Mouse (Mus musculus) liver, embryonic 16.5 days (tissue): Measurements from ENCODE around the gene Antxr2. TPM values are rescaled to one million over a fixed set of nuclear protein-coding genes. Genes with fewer than 3 reads are reported as not detected.

ENCODE experiments used
- ATAC-seq: fragments of 200-750 bp; cut with Nextera tagmentation; 2 replicates; pipeline ENCODE4 v1.8.0; 2017; ENCODE audit warnings: low read depth, mild to moderate bottlenecking, moderate number of reproducible peaks, moderate library complexity
- H3K27ac ChIP-seq: fragments of 300-500 bp; sonication (generic); 2 replicates; pipeline ENCODE4 v1.5.1; 2014; ENCODE audit warnings: mild to moderate bottlenecking, low read length
- H3K27me3 ChIP-seq: fragments of 300-500 bp; sonication (generic); 2 replicates; pipeline ENCODE4 v1.6.1; 2014; ENCODE audit warnings: low read depth, low read length, mixed read lengths; ENCODE audit not compliant: control insufficient read depth, insufficient read depth
- H3K36me3 ChIP-seq: fragments of 300-500 bp; sonication (generic); 2 replicates; pipeline ENCODE4 v1.6.1; 2014; ENCODE audit warnings: mild to moderate bottlenecking; ENCODE audit not compliant: control insufficient read depth, insufficient read depth
- H3K4me1 ChIP-seq: fragments of 300-500 bp; sonication (generic); 2 replicates; pipeline ENCODE4 v1.6.1; 2014; ENCODE audit warnings: low read depth, low read length, mixed read lengths; ENCODE audit not compliant: control insufficient read depth
- H3K4me2 ChIP-seq: fragments of 300-500 bp; sonication (generic); 2 replicates; pipeline ENCODE4 v1.6.1; 2014; ENCODE audit warnings: low read depth, low read length, mixed read lengths
- H3K4me3 ChIP-seq: fragments of 300-500 bp; sonication (generic); 2 replicates; pipeline ENCODE4 v1.5.1; 2014; ENCODE audit warnings: low read depth, mild to moderate bottlenecking, low read length
- H3K9ac ChIP-seq: fragments of 300-500 bp; sonication (generic); 2 replicates; pipeline ENCODE4 v1.6.1; 2014; ENCODE audit warnings: low read depth, low read length
- H3K9me3 ChIP-seq: fragments of 300-500 bp; sonication (generic); replicated peaks from 2 replicates; pipeline ENCODE4 v1.6.1; 2016; ENCODE audit warnings: low read length; ENCODE audit not compliant: control insufficient read depth
- WGBS: fragments of 180-500 bp; shearing (Covaris S2); extraction: QIAGEN DNeasy Blood & Tissue Kit; methylation state at CpG from one replicate; pipeline ENCODE4 v1.1.7; 2014; ENCODE audit not compliant: insufficient replicate concordance; 5-methylcytosine and 5-hydroxymethylcytosine counted together
- polyA plus RNA-seq: library from polyadenylated mRNA; unstranded; fragments of >200 nt; fragmentation: Nextera tagmentation; extraction: Ambion mirVana; gene quantifications from 2 replicates; pipeline ENCODE4 v1.2.1, GENCODE M21; 2015

The Antxr2 gene
- polyA plus RNA-seq, 1 experiment from 2014 or later, result 7.8 TPM

DNA sequence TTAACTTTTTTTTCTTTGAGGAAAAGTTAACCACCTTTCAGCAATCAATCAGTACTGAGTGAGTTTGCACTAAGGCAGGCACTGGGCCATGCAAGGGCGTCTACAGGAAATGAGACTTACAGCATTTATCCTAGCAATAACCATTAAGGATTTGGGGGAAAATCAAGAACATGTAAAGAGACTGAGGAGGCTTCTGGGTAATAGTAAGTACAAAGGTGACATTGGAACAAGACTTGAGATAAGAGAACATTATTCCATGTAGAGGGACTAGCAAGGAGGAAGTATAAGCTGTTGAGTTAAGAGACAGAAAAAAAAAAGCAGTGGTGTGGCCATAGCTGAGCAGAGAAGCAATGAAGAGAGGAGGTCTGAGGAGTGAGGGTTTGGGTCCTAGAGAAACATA is 57.5 kb downstream of the Antxr2 start:
- Histone ChIP-seq H3K9ac (no peak overlapping the region), H3K4me3 (no peak overlapping the region), H3K4me2 (no peak overlapping the region), H3K27me3 (no peaks in the 10 kb centered on the region), H3K36me3 (no peaks in the 10 kb centered on the region), H3K9me3 (no peaks in the 10 kb centered on the region), H3K27ac (no peak overlapping the region), H3K4me1 (no peaks in the 10 kb centered on the region)
- WGBS, result 65% methylated on average over 1 of the region's 1 CpGs
- no peak for ATAC-seq

DNA sequence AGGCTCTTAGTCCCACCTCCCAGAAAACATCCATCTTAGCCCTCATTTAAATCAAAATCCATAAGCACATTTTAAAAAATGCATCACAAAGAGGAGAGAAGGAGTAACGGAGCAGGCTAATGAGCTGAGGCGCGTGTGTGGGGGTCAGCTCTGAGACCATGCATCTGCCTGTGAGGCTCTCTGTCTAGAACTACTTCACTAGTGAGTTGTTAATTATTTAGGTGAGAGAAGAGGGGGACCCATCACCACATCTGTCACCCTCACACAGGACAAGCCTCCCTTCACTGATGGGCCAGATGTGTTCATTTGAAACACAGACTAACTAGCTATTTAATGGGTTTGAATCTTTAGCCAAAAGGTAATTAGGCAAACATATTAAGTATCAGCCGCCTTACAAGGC is 58.8 kb downstream of the Antxr2 start:
- H3K9ac ChIP-seq, result no peak overlapping the region
- ATAC-seq, result no peak
- H3K4me2 ChIP-seq, result no peak overlapping the region
- H3K9me3 ChIP-seq, result no peaks in the 10 kb centered on the region
- no peaks in the 10 kb centered on the region for H3K4me1 ChIP-seq
- H3K27ac ChIP-seq, result no peak overlapping the region
- 82% methylated on average over 4 of the region's 4 CpGs for WGBS
- no peak overlapping the region for H3K4me3 ChIP-seq
- H3K36me3 ChIP-seq, result no peaks in the 10 kb centered on the region
- H3K27me3 ChIP-seq, result no peaks in the 10 kb centered on the region

DNA sequence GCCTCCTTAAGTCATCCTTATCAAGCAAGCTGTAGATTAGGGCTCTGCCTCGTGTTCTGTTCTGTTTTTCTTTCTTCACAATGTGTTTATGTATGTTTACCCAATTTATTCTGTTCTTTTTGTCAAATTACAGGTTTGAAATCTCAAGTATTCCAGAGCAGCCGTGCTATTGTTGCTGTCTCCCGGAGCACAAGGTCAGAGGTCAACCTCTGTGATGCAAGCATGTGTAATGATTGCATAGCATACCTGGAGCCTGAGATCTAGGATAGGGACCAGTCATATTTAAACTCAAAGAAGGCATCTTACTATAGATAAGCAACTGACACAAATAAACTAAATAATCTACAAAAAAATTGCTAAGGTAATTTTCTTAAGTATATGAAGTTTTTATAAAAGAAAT is 59.6 kb downstream of the Antxr2 start:
- WGBS, result 46% methylated on average over 3 of the region's 3 CpGs
- Histone ChIP-seq H3K36me3 (no peaks in the 10 kb centered on the region), H3K4me3 (no peak overlapping the region), H3K27ac (no peak overlapping the region), H3K27me3 (no peaks in the 10 kb centered on the region), H3K9me3 (no peaks in the 10 kb centered on the region), H3K4me2 (no peak overlapping the region), H3K4me1 (no peaks in the 10 kb centered on the region), H3K9ac (no peak overlapping the region)
- no peak for ATAC-seq

DNA sequence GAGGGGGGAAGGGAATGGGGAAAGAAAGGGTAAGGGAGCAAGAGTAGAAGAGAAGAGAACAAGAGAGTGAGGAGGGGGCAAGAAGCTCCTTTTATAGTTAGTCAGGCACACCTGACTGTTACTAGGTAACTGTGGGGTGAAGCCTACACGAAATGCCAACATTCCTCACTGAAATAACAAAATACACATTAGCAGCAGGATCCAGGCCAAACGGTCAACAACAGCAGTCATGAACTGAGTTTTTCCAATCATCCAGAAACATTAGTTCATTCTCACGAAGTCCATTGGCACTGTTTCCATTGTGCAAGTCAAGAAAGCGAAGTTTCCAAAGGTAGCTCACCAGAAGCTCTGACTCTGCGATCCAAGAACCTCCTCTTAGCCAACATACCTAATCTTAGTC is 63.8 kb downstream of the Antxr2 start:
- H3K4me1 ChIP-seq, result no peaks in the 10 kb centered on the region
- no peak overlapping the region for H3K4me2 ChIP-seq
- H3K27me3 ChIP-seq, result no peaks in the 10 kb centered on the region
- 53% methylated on average over 5 of the region's 5 CpGs for WGBS
- no peak overlapping the region for H3K4me3 ChIP-seq
- ATAC-seq, result no peak
- no peak overlapping the region for H3K27ac ChIP-seq
- H3K9ac ChIP-seq, result no peak overlapping the region
- H3K36me3 ChIP-seq, result no peaks in the 10 kb centered on the region
- H3K9me3 ChIP-seq, result no peaks in the 10 kb centered on the region

DNA sequence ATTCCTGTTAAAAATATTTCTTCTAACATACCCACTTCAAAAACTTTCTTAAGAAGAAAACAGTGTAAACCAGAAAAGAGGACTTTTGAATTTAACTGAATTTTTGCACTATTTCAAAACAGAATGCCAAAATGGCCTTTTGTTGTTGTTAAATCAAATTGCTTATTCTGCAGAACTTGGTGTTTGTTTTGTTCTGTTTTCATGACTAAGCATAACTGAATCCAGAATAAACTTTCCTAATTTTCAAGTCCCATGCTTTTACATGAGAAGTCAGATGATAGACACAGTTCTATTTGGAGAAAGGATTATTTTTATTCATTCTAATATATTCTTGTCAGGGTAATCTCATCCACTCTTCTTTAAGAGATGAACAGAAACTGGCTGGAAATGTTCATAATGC is 64.7 kb downstream of the Antxr2 start:
- no peak overlapping the region for H3K4me2 ChIP-seq
- no peaks in the 10 kb centered on the region for H3K27me3 ChIP-seq
- no peaks in the 10 kb centered on the region for H3K36me3 ChIP-seq
- H3K27ac ChIP-seq, result no peak overlapping the region
- no peaks in the 10 kb centered on the region for H3K4me1 ChIP-seq
- no peak overlapping the region for H3K9ac ChIP-seq
- no peaks in the 10 kb centered on the region for H3K9me3 ChIP-seq
- ATAC-seq, result no peak
- no peak overlapping the region for H3K4me3 ChIP-seq

DNA sequence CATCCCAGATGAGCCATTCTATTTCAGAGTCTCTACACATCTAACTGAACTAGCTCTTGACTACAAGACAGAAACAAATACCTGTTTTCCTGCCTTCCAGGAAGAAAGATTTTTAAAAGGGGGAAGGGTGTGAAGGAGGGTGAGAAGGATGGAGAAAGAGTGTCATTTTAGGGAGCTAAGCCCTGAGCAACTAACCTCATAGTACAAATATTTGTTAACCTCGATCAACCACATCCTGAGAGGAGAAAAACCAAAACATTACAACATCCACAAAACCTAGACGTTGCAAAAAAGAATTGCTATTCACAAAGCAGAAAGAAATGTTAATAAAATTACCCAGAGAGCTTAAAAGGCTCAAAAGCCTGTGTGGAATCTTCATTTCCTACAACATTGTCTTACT is 66.4 kb downstream of the Antxr2 start:
- no peaks in the 10 kb centered on the region for H3K36me3 ChIP-seq
- WGBS, result 34% methylated on average over 2 of the region's 2 CpGs
- H3K4me3 ChIP-seq, result no peak overlapping the region
- H3K4me1 ChIP-seq, result no peaks in the 10 kb centered on the region
- no peak overlapping the region for H3K9ac ChIP-seq
- no peaks in the 10 kb centered on the region for H3K9me3 ChIP-seq
- H3K27me3 ChIP-seq, result no peaks in the 10 kb centered on the region
- no peak for ATAC-seq
- H3K27ac ChIP-seq, result no peak overlapping the region
- no peak overlapping the region for H3K4me2 ChIP-seq

DNA sequence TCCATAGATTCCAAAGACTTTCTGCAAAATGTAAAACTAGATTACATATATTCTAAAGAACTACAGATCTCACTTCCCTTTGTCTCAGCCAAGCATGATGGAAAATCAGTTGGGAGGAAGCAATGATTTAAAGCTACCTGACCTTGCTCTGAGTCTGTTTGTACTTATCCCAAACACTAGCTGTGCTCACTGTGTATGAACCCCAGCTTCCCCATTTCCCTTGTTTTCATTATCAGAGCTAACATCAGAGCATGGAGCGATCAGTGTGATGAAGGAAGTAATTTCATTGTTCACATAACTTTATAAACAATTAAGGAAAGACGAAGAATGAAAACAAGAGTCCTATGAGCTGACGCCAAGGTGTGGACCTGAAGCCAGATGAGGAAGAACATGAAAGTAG is 68.3 kb downstream of the Antxr2 start:
- no peak for ATAC-seq
- Histone ChIP-seq H3K4me1 (no peaks in the 10 kb centered on the region), H3K4me2 (no peak overlapping the region), H3K9me3 (no peaks in the 10 kb centered on the region), H3K36me3 (no peaks in the 10 kb centered on the region), H3K4me3 (no peak overlapping the region), H3K27ac (no peak overlapping the region), H3K27me3 (no peaks in the 10 kb centered on the region), H3K9ac (no peak overlapping the region)
- WGBS, result 72% methylated on average over 3 of the region's 3 CpGs

DNA sequence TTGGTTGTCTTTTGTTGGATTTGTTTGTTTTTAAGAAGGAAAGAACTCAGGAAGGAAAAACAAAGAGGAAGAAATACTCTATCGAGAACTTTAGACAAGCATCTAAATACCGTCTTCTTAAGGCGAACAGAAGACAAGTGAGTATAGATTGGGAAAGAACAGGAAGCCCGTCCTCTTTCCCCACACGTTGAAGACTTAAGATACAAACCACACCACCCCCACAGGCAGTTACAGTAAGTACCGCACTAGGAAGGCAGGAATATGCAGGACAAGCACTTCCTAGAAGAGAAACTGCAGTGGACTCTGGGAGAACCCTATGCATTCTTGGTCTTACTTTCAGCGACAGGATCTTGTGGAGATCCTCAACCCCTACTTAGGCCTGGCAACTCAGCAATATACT is 69.1 kb downstream of the Antxr2 start:
- H3K4me3 ChIP-seq, result no peak overlapping the region
- H3K4me2 ChIP-seq, result no peak overlapping the region
- H3K9me3 ChIP-seq, result no peaks in the 10 kb centered on the region
- H3K4me1 ChIP-seq, result no peaks in the 10 kb centered on the region
- H3K27me3 ChIP-seq, result no peaks in the 10 kb centered on the region
- no peak for ATAC-seq
- no peaks in the 10 kb centered on the region for H3K36me3 ChIP-seq
- H3K9ac ChIP-seq, result no peak overlapping the region
- 38% methylated on average over 7 of the region's 7 CpGs for WGBS
- H3K27ac ChIP-seq, result no peak overlapping the region

DNA sequence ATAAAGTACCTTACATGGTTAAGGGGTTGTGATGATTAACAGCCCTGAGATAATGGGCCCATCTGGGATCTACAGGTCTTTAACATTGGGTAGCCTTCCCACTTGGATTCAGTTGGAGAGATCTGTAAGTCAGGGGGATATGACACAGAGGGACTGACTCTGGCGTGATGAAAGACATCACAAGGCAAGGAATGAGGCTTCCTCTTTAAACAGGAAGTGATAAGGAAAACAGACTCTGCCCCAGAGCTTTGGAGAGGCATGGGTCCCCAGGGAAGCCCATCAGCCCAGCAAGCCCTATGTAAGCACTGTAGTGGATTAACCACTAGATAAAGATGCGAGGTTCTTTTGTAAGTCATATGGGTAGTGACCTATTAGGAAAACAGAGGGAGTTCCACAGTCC is 71.2 kb downstream of the Antxr2 start:
- Histone ChIP-seq H3K27ac (no peak overlapping the region), H3K4me2 (no peak overlapping the region), H3K9me3 (no peaks in the 10 kb centered on the region), H3K4me1 (no peaks in the 10 kb centered on the region), H3K27me3 (no peaks in the 10 kb centered on the region), H3K9ac (no peak overlapping the region), H3K36me3 (no peaks in the 10 kb centered on the region), H3K4me3 (no peak overlapping the region)
- WGBS, result 27% methylated on average over 2 of the region's 2 CpGs
- ATAC-seq, result no peak

DNA sequence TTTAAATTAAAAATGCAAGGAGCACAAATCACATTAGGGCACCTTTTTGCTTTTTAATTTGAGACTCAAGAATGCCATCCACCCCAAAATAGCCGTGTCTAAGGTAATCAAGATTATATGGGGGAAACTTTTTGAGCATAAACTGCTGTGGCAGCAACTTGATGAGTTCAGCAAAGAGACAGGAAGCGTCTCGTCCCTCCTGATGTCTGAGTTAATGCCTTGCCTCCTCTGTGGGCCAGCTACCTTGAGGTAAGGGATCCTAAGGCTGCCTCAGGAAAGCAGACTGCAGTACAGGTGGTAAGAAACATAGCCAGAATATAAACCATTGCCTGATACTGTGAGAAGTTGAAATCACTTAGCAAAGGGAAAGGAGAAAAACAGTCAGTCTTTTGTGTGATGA is 71.8 kb downstream of the Antxr2 start:
- H3K4me2 ChIP-seq, result no peak overlapping the region
- no peak for ATAC-seq
- no peak overlapping the region for H3K9ac ChIP-seq
- H3K9me3 ChIP-seq, result no peaks in the 10 kb centered on the region
- 51% methylated on average over 3 of the region's 3 CpGs for WGBS
- H3K4me3 ChIP-seq, result no peak overlapping the region
- no peaks in the 10 kb centered on the region for H3K36me3 ChIP-seq
- no peaks in the 10 kb centered on the region for H3K27me3 ChIP-seq
- no peak overlapping the region for H3K27ac ChIP-seq
- no peaks in the 10 kb centered on the region for H3K4me1 ChIP-seq
